Comparison of ENCODE assay signal across 10 mouse cellular contexts in genomic region chr2:34212418-34212817, GRCm38 (mm10).
"Had no signal": no experiment of that assay in that cellular context is flagged by ENCODE, and none has a peak within 500 bp of the region (broad histone marks: within the 10 kb centered on the region; RNA-seq: fewer than 3 reads in every experiment).

No protein-coding gene starts in this region.

- DNase-seq: kidney, adult 8-10 months; kidney, postnatal 25 days; lung, adult 18-20 months; lung, postnatal 36 days; spleen, adult 18-20 months; thymus, adult 18-20 months; thymus, postnatal 14 days had no signal

- H3K27ac ChIP-seq: limb, embryonic 13.5 days; liver, embryonic 14.5 days; midbrain, embryonic 13.5 days had no signal

- H3K4me3 ChIP-seq: limb, embryonic 13.5 days; midbrain, embryonic 13.5 days had no signal
